Mouse (Mus musculus) heart, embryonic 12.5 days (tissue): ENCODE data around the gene Zfpm1. TPM values are rescaled to one million over a fixed set of nuclear protein-coding genes. Genes with fewer than 3 reads are reported as not detected.

Source experiments
- ATAC-seq: fragments of 200-750 bp; cut with Nextera tagmentation; 2 replicates; pipeline ENCODE4 v1.8.0; 2017; ENCODE audit warnings: moderate TSS enrichment, moderate library complexity; ENCODE audit not compliant: insufficient number of reproducible peaks, low FRiP score
- H3K27ac ChIP-seq: fragments of 300-500 bp; sonication (generic); 2 replicates; pipeline ENCODE4 v1.5.1; 2016; ENCODE audit warnings: mild to moderate bottlenecking, moderate library complexity; ENCODE audit not compliant: poor library complexity, severe bottlenecking
- H3K27me3 ChIP-seq: fragments of 300-500 bp; sonication (generic); replicated peaks from 2 replicates; pipeline ENCODE4 v1.6.1; 2016; ENCODE audit warnings: mild to moderate bottlenecking, moderate library complexity
- H3K36me3 ChIP-seq: fragments of 300-500 bp; sonication (generic); 2 replicates; pipeline ENCODE4 v1.6.1; 2016; ENCODE audit warnings: mild to moderate bottlenecking, moderate library complexity
- H3K4me1 ChIP-seq: fragments of 300-500 bp; sonication (generic); replicated peaks from 2 replicates; pipeline ENCODE4 v1.6.1; 2016; ENCODE audit warnings: mild to moderate bottlenecking
- H3K4me2 ChIP-seq: fragments of 300-500 bp; sonication (generic); 2 replicates; pipeline ENCODE4 v1.6.1; 2016; ENCODE audit warnings: mild to moderate bottlenecking, moderate library complexity
- H3K4me3 ChIP-seq: fragments of 300-500 bp; sonication (generic); 2 replicates; pipeline ENCODE4 v1.5.1; 2016; ENCODE audit warnings: mild to moderate bottlenecking
- H3K9ac ChIP-seq: fragments of 300-500 bp; sonication (generic); 2 replicates; pipeline ENCODE4 v1.6.1; 2016; ENCODE audit warnings: mild to moderate bottlenecking, moderate library complexity
- H3K9me3 ChIP-seq: fragments of 300-500 bp; sonication (generic); replicated peaks from 2 replicates; pipeline ENCODE4 v1.6.1; 2016; ENCODE audit warnings: mild to moderate bottlenecking, moderate library complexity
- WGBS: fragments of 180-500 bp; shearing (Covaris S2); methylation state at CpG from one replicate; pipeline ENCODE4 v1.1.7; 2016; 5-methylcytosine and 5-hydroxymethylcytosine counted together
- polyA plus RNA-seq: library from polyadenylated mRNA; unstranded; fragments of >200 nt; fragmentation: Nextera tagmentation; extraction: Ambion mirVana; gene quantifications from 2 replicates; pipeline ENCODE4 v1.2.1, GENCODE M21; 2016

Gene Zfpm1
- polyA plus RNA-seq, 1 experiment from 2014 or later = 8.0 TPM

DNA sequence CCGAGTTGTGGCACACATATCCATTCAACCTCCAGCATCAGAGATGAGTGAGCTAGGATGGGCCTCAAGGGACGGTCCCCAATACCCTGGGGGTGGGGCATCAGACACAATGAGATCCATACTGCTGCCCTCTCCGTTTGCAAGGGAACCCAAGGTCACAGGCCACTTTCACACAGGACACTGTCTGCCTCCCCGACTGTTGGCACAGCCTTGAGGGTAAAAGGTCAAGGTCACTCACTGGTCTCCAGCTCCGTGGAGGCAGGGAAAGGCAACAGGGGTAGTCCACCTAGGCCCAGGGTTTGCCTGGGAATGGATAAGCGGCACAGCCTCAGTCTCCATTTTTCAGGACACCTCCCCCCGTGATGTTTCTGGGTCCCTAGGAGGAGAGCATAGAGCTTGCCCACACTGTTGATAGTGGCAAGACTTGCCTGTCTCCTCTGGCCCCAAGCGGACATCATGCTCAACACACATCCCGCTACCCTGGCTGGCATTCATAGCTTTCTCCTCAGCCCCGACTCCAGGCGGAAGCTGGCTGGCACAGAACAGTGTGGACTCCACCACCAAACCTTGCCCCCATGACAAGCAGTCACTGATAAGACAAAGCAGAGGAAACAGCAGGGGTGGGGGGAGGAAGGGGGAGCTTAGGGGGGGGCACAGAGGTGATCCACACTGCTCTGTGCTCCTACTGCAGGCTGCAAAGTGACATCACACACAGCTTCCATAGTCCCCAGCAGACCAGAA lies 7.1 kb upstream of the Zfpm1 start:
- H3K4me1 ChIP-seq = peaks cover 26% of the 10 kb centered on the region
- H3K27ac ChIP-seq = no peak overlapping the region
- ATAC-seq = peak; percentile 11; the same call in 1 of the 2 replicates
- H3K4me3 ChIP-seq = no peak overlapping the region
- no peak overlapping the region for H3K9ac ChIP-seq
- H3K9me3 ChIP-seq = no peaks in the 10 kb centered on the region
- no peak overlapping the region for H3K4me2 ChIP-seq
- no peaks in the 10 kb centered on the region for H3K36me3 ChIP-seq
- H3K27me3 ChIP-seq = peaks cover 16% of the 10 kb centered on the region; the same call in 1 of the 2 replicates
- 62% methylated on average over 11 of the region's 11 CpGs for WGBS

- Histone ChIP-seq H3K9me3 (no peaks in the 10 kb centered on the region), H3K36me3 (no peaks in the 10 kb centered on the region), H3K27ac (no peak overlapping the region), H3K4me2 (no peak overlapping the region), H3K4me3 (no peak overlapping the region), H3K4me1 (peaks cover 39% of the 10 kb centered on the region), H3K27me3 (0 out of 2 replicates have a peak, but pooled peaks cover 5% of the 10 kb centered on the region), H3K9ac (no peak overlapping the region)
- WGBS = 81% methylated on average over 5 of the region's 5 CpGs
- no peak for ATAC-seq
Observed at GRCm38 (mm10) chr8:122276308-122276707, 5.6 kb upstream of the Zfpm1 start.

DNA sequence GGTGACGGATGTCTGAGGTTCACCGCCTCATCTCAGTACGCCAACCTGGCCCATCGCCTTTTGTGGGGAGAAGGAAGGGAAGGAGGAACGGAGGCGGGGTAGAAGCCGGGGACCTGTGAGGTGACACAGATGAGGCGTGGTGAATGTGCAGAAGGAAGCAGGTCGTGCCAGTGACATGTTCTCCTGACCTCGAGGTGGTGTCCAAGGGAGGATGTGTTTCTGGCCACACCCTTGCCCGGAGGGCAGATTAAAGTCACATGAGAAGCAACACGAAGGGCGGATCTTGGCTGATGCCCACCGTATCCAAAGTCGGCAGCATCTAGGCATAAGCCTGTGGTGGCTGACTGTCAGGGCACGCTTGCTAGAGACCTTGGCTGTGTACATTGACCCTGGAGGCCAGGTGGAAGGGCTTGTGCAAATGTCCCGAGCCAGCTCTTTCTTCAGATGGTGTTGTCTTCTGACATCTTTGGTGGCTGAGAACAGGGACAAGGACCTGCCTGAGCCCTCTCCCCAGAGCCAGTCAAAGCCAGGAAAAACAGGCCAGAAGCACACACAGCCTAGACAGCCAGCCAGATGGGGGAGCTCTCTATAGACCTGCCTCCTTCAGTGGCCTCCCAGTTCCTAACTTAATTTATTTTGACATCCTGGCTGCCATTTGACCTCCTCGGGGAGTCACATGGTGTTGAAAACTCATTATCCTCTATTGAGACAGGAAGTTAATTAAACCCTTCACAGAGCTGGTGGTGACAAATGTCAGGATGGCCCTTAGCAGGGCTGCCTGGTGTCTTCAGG lies 4.5 kb upstream of the Zfpm1 start:
- no peaks in the 10 kb centered on the region for H3K27me3 ChIP-seq
- peaks cover 39% of the 10 kb centered on the region for H3K4me1 ChIP-seq
- 72% methylated on average over 18 of the region's 18 CpGs for WGBS
- no peaks in the 10 kb centered on the region for H3K36me3 ChIP-seq
- ATAC-seq = no peak
- no peak overlapping the region for H3K9ac ChIP-seq
- no peak overlapping the region for H3K27ac ChIP-seq
- no peak overlapping the region for H3K4me3 ChIP-seq
- H3K9me3 ChIP-seq = no peaks in the 10 kb centered on the region
- no peak overlapping the region for H3K4me2 ChIP-seq

DNA sequence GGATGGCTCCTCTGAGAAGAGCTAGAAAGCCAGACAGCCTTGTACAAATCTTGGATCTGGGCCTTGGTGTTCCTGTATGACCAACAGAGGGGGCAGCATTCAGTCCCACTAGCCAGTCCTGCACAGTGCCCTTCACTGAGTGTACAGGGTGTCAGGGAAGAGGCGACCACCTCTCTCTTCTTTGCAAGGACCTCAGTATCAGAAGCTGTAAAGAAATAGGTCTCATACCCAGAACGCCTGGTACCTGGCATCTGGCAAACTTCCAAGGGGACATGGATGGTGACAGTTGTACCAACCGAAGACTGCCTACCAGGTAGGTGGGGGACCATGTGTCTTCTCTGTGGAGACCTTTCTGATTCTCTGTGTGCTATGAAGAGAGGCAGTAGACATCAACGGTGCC lies 1.8 kb upstream of the Zfpm1 start:
- Histone ChIP-seq H3K36me3 (no peaks in the 10 kb centered on the region), H3K4me3 (no peak overlapping the region), H3K27ac (peak overlapping the region; percentile 0; the same call in 1 of the 2 replicates), H3K4me1 (peaks cover 33% of the 10 kb centered on the region), H3K27me3 (no peaks in the 10 kb centered on the region), H3K9me3 (no peaks in the 10 kb centered on the region), H3K9ac (0 out of 2 replicates have a peak overlapping the region, but pooled peaks have one; percentile 21), H3K4me2 (peak overlapping the region; percentile 94; the same call in 1 of the 2 replicates)
- WGBS = 75% methylated on average over 4 of the region's 4 CpGs
- no peak for ATAC-seq

- Histone ChIP-seq H3K27ac (peak overlapping the region; percentile 84), H3K27me3 (no peaks in the 10 kb centered on the region), H3K4me2 (peak overlapping the region; percentile 94), H3K4me1 (peaks cover 35% of the 10 kb centered on the region), H3K9ac (peak overlapping the region; percentile 21; the same call in 1 of the 2 replicates), H3K36me3 (no peaks in the 10 kb centered on the region), H3K9me3 (no peaks in the 10 kb centered on the region), H3K4me3 (peak overlapping the region; percentile 94)
- WGBS = 10% methylated on average over 20 of the region's 20 CpGs
- ATAC-seq = peak; percentile 40
Observed at GRCm38 (mm10) chr8:122280588-122281316, 1.2 kb upstream of the Zfpm1 start.

- Histone ChIP-seq H3K4me3 (peak overlapping the region; percentile 94), H3K27me3 (no peaks in the 10 kb centered on the region), H3K27ac (peak overlapping the region; percentile 84), H3K4me2 (peak overlapping the region; percentile 94), H3K36me3 (no peaks in the 10 kb centered on the region), H3K9me3 (no peaks in the 10 kb centered on the region), H3K4me1 (peaks cover 42% of the 10 kb centered on the region), H3K9ac (0 out of 2 replicates have a peak overlapping the region, but pooled peaks have one; percentile 27)
- 0% methylated on average over 47 of the region's 47 CpGs for WGBS
- peak; percentile 91 for ATAC-seq
Observed at GRCm38 (mm10) chr8:122281317-122282034, 465 bp upstream of the Zfpm1 start.

- Histone ChIP-seq H3K27ac (peak overlapping the region; percentile 86), H3K27me3 (no peaks in the 10 kb centered on the region), H3K9me3 (no peaks in the 10 kb centered on the region), H3K36me3 (peaks cover 7% of the 10 kb centered on the region; the same call in 1 of the 2 replicates), H3K9ac (peak overlapping the region; percentile 90), H3K4me3 (peak overlapping the region; percentile 94), H3K4me2 (peak overlapping the region; percentile 94), H3K4me1 (peaks cover 55% of the 10 kb centered on the region)
- under 1% methylated on average over 67 of the region's 70 CpGs for WGBS
- ATAC-seq = no peak
Observed at GRCm38 (mm10) chr8:122282501-122283355, 787 bp downstream of the Zfpm1 start.

DNA sequence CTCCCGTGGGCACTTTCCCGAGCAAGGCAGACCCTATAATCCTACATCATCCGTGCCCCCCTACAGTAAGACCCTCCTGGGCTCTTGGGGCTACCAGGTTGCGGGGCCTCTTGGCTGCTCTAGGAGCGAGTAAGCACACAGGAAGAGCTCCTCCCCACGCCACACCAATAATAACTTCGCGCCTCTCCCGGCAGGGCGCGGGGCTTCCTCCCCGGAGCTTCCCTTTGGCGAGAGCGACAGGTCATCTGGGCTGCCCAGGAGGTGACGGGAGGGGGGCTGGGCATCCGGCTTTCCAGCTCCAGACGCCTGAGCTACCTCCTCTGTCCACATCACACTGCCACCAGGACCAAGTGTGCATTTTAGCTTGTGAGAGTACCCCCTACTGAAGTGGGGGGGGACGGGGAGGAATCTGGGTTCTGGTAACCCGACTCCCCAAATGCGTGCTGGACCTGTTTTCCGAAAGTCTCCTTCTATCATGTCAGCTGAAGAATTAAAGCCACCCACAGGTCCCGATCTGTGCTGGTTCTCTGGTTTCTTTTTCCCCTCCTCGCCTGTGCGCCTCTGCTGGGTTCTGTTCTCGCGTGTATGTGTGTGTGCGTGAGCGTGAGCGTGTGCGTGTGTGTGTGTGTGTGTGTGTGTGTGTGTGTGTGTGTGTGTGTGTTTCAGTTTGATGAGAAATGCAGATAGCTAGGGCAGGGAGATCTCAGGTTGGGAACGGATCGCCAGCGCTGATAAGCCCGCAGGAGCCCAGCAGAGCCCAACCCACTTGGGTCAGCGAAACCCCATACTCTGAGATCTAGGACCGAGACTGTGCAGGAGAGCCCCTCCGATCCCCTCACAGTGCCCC lies 1.6 kb downstream of the Zfpm1 start:
- under 1% methylated on average over 37 of the region's 37 CpGs for WGBS
- peak overlapping the region; percentile 94 for H3K4me2 ChIP-seq
- H3K4me3 ChIP-seq = peak overlapping the region; percentile 94
- no peaks in the 10 kb centered on the region for H3K27me3 ChIP-seq
- H3K36me3 ChIP-seq = peaks cover 8% of the 10 kb centered on the region; the same call in 1 of the 2 replicates
- peaks cover 63% of the 10 kb centered on the region for H3K4me1 ChIP-seq
- H3K9me3 ChIP-seq = no peaks in the 10 kb centered on the region
- ATAC-seq = no peak
- H3K9ac ChIP-seq = peak overlapping the region; percentile 90
- peak overlapping the region; percentile 86 for H3K27ac ChIP-seq

- peak overlapping the region; percentile 90 for H3K9ac ChIP-seq
- no peaks in the 10 kb centered on the region for H3K27me3 ChIP-seq
- peaks cover 70% of the 10 kb centered on the region for H3K4me1 ChIP-seq
- H3K4me3 ChIP-seq = peak overlapping the region; percentile 94
- ATAC-seq = no peak
- WGBS = under 1% methylated on average over 33 of the region's 33 CpGs
- peak overlapping the region; percentile 94 for H3K4me2 ChIP-seq
- H3K9me3 ChIP-seq = no peaks in the 10 kb centered on the region
- H3K36me3 ChIP-seq = peaks cover 11% of the 10 kb centered on the region; the same call in 1 of the 2 replicates
- peak overlapping the region; percentile 86 for H3K27ac ChIP-seq
Observed at GRCm38 (mm10) chr8:122284203-122284658, 2.3 kb downstream of the Zfpm1 start.
